Mouse (Mus musculus) adrenal gland, adult 2 months (tissue): ENCODE measurements at regions not wholly inside any gene's neighbourhood (a gene's known extent, or its start where the extent isn't known, plus 50 kb on each side); places are given as distances from the start of the nearest gene placed in this dataset.
A peak's percentile ranks its signal among the peaks of the same experiment; 100 is the strongest.

Experiments used
- DNase-seq: peaks from one replicate; pipeline ENCODE4 v3.0.0; 2021

DNA sequence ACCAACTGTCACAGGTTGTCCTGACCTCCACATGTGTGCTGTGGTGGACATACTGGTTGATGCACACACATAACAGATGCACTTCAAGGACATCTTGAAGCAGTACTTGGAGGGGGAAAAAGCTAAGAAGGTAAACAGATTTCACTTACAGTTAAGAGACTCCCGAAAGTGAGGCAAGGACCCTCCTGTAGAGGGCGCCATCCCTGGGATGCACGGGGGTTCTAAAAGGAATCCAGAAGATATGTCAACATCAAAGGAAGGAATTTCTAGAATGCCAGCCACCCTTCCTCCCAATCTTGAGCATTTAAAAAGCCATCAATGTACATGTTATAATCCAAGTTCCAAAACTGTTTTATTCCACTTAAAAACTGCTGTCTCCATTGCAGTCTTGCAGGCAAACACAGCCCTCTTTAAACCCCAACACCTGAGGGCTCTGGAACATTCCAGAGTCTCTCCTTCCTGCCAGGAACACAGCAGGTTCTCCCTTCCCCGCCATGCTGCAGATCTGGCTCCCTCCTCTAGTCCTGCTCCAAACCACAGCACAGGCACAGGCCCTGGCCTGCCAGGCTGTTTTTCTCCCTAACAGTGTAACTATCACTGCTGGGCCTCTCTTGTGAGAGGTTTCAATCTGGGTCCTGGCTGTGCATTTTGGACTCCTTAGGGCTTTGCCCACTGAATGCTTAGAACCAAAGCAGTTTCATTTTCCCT is 200.8 kb upstream of the Mkln1 start:
- DNase-seq: no peak

DNA sequence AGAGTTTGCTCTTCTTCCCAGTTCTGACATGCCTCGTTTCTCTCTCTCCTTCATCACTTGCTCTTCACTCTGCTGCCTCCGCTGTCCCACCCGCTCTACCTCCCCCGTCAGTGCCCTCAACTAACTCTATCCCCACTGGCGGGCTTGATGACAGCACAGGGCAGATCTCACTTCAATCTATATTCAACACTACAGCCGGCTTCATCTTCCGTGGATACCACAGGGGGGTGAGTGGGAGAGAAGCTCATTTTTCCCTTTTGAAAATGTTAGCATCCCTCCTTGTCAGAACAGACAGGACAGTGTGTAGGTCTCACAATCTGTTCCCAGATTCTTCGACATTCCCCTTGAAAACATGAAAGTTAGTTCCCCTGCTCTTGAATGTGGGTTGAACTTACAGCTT is 200.2 kb upstream of the Mkln1 start:
- DNase-seq: no peak

DNA sequence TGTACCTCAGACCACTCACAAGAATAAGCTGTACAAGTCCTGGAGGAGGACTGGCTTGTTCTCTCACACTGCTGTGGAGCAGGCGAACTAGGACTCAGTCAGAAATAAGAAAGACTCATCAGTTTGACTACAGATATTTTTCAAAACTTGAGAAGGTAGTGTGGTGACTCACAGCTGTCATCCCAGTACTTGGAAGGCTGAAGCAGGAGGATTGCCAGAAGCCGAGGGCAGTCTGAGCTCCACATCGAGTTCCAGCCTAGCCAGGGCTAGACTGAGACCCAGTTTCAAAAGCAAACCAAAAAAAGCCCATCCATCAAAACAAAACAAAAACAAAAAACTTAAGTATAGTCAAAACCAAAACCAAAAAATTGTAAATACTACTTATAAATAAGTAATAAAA is 197.8 kb upstream of the Mkln1 start:
- DNase-seq: no peak

DNA sequence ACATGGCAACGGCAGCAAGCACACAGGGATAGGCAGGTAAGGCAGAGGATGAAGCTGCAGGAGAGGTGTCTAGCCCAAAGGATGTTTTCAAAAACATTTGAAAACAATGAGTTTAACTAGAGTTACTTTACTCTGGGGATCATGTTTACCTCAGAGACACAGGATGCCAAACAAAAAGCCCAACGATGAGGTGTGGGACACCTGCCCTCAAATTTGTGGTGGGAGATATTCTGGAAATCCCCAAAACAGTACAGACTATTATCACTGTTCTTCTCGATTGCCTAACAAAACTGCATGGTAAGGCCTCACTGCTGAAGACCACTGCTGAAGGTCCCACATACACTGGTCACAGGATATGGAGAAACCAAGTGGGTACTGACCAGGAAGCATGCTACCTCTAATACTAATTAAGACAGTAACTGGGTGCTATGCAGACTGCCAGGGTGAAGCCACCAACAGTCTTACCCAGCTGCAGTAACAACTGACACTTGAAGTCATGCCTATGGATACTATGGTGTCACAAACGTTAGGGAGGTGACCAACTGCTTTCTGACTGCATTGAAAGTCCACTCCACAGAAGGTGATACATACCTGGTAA is 197.1 kb upstream of the Mkln1 start:
- DNase-seq: no peak

DNA sequence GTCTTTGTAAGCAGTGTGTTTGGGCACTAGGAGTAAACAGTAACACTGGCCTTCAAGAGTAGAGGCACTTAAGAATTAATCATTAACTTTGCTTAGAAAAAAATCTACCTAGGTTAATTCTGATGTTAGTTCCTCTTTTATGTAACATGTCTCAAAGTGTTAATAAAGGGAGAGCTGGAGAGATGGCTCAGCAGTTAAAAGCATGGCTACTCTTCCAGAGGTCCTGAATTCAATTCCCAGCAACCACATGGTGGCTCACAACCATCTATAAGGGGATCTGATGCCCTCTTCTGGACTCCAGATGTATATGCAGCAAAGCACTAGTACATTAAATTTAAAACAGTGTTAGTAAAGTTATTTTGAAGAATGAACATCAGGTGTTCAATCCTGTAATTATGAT is 195.9 kb upstream of the Mkln1 start:
- DNase-seq: no peak

DNA sequence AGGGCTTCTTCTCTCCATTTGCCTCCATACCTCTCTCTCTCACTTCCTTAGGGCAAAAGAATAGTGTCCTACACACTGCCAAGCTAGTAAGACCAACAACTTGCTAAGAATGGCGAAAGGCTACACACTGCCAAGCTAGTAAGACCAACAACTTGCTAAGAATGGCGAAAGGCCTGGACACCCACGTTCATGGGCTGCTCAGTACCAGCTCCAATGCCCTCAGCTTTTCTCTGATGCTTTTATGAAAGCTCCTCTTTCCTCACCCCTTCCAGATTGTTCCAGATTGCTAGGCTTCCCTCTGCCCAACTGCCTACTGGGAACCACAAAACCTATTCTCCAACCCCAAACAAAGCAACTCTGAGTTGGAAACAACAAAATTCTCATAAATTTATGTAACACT is 194.1 kb upstream of the Mkln1 start:
- DNase-seq: no peak

DNA sequence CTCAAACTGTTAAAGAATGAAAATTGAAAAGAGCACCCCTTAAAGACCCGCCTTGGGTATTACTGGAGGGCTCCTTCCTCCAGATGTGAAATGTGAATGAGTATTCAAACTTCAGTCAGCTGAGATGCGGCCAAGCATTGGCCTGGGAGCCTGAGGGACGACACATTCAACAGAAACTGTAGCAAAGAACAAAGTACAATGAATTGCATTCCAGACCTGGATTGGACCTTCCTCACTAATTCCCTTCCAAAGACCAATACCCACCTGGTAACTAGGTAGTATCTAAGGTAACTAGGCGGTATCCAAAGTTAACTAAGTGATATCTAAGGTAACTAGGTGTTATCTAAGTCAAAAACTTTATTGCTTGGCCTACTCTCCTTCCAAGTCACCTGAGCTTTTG is 193.7 kb upstream of the Mkln1 start:
- DNase-seq: no peak

DNA sequence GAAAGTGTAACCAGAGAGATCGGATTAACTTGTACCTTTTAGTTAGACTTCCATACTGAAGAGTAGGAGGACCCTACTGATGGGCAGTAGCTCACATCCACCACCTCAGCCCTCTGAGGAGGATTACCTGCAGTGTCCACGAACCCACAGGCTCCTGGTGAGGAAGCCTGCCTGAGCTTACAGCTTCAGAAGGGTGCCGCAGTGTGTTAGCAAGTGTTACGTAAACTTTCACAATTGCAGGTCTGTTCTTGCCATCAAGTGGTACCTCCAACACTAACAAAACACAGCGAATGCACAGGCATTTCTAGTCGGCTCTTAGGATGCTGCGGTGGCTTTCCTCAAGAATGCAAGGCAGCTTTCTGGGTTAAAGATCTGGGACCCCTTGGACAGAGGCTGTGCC is 192.4 kb upstream of the Mkln1 start:
- no peak for DNase-seq

DNA sequence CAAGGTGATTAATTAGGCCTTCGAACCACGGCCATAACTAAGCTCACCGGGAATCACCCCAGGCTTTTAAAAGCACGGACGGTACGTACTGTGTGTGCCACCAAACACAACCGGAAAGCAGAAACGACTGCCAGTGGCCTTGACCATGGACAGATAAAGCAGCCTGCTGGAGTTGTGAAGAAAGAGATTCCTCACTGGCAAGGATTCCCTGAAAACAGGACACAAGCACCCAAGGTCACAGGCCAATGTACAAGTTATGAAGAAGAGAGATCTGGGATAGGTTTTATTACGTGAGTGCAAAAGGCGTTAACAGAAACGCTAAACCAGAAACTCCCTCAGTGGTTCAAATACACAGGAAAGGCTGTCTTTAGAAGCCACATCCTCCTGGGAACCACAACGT is 191.3 kb upstream of the Mkln1 start:
- peak; percentile 84 for DNase-seq

DNA sequence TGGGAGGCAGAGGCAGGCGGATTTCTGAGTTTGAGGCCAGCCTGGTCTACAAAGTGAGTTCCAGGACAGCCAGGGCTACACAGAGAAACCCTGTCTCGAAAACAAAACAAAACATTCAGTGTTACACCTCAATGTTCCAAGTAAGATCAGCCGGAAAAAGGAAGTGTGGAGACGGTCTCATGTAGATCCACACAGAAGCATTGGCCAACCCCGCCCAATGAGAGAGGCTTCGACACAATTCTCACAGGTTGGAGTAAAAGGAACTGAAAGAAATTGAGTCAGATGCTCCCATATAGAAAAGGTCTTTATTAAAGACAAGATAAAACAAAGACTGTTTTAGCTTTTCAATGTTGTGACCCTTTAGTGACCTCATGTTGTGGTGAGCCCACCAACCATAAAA is 190.3 kb upstream of the Mkln1 start:
- no peak for DNase-seq

DNA sequence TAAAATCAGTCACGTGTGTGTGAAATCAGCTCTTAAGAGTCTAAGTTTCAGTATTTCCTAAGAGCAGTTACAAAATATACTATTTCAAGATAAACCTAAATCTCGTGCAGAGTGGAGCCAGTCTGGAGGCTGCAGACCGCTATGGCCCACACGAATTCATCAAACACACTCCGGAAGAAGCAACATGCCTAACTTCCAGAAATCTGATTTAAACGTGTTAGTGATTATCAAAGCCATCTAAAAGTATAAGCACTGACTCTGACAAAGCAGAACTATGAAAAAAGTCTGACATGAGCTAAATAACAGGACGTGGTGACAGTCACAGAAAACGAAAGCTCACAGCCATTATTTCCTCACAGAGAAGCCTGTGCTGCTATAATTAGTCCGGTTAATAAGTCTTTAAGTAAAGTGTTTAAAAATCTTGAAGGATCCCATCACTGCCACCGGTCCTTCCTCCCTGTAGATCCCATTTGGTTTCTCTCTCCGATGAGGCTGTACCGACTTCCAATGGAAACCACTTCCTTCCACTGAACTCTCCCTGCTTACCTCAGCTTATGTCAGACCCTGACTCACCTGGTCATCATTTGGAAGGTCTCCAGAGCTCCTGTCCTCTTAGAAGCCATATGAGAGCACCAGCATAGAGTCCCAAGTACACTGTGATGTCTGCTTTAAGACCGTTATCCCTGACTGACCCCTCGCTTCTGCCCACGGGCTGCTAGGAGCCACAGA is 189.0 kb upstream of the Mkln1 start:
- DNase-seq: no peak

DNA sequence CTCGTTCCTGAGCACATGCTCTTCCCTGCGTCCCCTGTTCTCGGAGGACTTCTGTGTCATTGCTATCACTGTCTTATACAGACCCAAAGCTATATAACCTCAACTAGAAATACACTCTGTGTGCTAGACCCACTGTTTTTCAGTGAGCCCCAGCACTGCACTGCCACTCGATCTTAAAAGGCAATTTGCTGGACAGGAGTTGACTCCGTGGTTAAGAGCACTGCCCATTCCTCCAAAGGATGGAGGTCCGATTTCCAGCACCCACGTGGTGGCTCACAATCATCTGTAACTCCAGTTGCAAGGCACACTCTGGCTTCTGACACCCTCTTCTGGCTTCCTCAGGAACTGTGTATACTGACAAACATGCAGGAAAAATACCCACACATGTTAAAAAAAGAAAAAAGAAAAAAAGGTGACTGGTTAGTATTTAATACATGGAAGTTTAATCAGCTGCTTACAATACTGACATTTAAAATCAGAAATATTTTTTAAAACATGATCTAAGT is 188.3 kb upstream of the Mkln1 start:
- DNase-seq: no peak

DNA sequence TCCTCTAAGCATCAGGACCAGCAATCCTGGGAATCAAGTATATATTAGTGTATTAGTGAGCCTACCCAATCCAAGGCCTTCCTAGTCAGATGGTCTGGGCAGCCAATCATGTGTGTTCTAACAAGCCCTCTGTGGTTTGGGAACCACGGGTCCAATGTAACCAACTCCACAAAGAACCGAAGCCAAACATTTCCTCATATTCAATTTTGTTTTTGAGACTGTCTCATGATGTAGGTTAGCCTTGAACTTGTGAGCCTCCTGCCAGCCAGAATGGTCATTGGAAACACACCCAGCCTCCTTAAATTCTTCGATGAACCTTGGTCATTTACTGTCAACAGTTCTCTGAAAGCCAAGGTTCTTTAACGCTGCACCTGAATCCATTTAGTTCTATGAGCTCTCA is 187.4 kb upstream of the Mkln1 start:
- no peak for DNase-seq

DNA sequence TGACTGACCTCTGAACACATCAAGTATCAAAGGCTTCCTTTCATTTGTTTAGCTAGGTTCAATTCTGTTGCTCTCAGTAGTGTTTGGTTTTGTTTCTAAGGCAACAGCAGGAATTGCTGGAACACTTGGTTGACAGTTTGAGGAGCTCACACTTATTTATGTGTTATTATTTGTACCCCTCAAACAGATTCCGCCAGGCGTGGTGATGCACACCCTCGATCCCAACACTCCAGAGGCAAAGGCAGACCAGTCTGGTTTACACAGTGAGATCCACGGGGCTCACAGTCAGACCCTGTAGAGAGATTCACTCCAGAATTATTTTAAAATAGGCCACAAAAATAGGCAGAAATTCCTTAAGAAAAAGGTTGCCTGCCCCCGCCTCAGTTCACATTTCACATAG is 186.9 kb upstream of the Mkln1 start:
- DNase-seq: no peak

DNA sequence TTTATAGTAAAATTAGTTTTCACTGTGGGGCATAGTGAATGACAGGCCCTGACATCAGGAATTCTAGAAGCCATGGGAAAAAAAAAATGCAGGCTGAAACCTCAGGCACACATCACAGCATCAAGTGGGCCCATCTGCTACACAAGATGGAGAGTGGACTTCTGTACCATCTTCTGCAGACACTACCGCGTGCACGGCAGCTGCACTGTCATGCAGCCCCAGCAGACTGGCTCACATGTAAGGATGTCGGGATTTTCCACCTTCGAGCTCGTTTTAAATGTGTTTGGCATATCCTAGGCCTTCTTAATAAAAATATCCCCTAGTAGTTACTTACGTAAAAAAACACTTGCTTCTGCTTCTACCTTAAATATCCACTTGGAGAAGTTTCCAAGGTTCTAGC is 186.5 kb upstream of the Mkln1 start:
- DNase-seq: no peak

DNA sequence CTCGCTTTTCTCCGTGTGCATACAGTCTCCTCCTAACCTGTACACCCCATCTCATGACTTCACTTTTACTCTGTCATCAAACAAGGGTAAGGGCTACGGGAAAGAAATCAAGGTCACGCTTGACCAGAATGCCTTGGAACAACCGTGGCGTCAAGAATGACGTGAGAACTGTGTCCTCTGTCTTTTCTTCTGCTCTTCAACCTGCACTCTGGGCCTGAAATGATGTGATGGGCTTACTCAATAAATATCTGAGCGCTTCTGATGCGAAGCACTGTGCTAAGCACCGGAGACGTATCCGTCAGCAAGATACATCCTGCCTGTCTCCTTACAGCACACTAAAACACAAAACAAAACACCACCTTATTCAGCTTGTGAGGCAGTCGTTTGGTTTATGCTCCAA is 185.8 kb upstream of the Mkln1 start:
- no peak for DNase-seq

DNA sequence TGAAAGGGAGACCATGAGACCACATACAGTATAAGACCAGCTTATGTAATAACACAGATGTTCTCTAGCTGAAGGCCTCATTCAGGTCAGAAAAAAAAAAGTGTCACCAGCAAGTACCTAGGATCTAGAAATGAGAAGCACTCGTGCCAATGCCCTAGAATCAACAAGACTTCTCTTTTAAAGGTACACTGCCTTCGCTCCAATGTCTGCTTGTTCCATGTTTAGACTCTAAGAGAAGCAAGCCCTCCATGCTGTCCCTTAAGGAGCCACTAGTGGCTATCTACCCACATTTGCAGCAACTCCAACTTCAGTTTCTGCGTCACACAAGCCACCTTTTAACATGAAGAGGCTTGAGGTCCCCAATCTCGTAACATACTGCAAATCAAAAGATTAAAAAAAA is 185.4 kb upstream of the Mkln1 start:
- DNase-seq: no peak

DNA sequence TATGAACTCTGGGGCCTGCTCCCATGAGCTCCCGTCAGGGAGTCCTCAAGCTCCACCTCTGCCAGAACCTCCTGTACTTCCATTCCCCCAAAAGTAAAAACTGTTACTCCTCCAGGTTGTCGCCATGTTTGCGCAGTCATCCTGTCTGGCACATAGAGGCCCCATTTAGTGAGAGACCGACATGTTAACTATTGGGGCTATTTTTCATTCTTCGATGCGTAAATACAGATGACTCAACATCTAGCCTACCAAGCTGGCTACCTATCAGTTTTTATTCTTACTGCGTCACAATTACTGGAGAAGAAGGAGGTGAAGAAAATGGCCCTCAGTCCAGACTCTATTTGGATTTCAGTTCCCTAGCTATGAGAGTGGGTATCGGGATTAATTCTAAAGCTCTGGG is 182.9 kb upstream of the Mkln1 start:
- no peak for DNase-seq

DNA sequence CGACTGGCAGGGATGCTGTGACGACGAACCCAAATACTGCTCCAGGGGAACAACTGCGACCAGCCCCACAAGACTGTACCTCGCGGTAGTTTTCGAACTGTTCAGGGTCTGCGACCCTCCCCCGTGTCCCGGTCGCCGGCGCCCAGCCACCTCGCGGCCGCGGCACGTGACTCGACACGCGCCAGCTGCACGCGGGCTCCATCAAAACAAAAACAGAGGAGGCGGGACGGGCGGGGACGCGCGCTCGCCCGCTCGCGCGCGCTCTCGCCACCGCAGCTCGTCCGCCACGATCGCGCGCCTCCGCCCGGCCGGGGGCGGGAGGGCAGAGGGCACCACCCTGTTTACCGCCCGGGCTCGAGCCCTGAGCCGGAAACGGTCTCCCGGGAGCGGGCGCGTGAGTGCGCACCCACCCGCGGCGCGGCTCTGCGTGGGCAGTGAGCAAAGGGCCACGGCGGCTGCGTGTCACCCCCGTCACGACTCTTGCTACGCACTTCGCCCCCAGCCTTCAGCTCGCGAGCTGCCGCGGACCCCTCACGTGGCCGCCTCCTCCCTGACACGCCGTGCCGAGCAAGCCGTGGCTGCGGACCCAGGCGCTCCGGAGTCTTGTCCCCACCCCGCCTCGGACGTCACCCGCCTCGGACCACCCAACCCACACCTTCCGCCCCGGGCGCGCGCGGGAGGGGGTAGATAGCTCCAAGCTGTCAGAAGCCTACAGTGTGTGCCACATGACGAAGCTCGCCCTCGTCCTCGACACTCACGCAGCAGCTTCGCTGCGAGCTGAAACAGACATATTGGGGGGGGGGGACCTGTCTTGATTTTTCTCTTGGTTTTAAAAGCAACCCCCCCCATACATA is 182.1 kb upstream of the Mkln1 start:
- peak; percentile 98 for DNase-seq

DNA sequence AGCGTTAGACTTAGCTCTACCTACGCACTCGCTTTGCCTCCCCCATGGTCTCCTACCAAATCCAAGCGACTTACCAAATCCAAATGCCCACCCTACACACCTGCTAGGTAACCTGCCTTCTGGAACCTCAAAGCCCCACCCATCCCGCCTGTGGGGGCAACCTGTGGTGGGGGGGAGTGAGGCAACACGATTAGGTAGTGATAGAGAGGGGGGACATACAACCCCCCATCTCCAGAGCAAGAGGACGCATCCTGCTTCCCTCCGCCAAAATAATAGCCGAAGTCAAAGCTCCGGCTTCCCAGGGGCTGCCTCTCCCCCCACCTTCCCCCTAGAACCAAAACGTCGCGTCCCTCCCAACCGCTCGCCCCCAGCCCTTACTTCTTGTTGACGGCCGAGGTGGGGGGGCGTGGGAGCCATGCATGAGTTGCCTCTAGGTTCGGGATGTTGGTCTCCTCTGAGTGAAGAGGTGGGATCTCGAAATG is 181.4 kb upstream of the Mkln1 start:
- peak; percentile 70 for DNase-seq

DNA sequence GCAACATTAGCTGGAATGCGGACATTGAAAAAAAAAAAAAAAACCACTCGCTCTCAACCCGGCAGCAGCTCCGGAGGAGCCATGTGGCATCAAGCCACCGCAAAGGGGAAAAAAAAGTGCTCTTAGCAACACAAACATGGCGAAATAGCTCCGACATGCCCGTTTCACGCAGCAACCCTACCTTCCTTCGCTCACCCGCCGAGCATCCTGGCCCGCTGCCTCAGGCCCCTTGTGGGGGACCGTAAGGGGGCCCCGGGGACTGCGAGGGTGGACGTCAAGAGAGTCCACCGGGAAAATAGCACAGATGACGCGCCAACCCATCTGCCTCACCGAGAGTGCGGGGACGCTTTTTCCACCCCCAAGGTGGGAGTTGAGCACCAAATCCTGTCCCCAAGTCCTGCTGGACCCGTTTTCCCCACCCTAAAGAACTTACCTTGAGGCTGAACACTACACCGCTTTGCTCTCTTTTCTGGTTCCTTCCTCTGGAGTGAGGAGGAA is 180.8 kb upstream of the Mkln1 start:
- peak; percentile 72 for DNase-seq

DNA sequence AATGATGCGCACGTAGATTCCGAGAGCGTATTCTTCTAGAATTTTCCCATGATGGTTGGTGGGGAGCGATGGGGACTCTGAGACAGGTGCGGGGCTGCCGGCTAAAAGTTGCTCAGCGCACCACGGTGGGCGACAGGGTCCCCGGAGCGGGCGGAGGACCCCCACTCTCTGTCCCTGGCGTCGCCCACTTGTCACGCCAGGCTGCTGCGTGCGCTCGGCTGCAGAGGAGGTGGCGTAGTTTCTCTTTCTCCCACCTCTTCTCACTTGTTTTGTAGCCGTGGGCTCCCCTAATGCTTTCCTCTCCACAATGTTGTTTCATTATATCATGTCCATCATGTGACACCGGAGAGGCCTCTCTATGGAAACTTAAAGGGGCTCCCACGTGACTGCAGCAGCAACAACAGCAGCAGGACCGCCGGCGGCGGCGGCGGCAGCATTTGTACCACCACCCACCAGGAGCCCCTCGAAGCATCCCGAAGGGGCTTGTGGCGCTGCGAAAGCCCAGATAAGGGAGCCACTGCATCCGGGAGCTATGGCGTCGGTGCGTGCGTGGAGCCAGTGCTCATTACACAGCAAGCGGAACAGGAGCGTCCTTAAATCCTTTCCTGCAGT is 180.3 kb upstream of the Mkln1 start:
- DNase-seq: peak; percentile 87
